Mouse (Mus musculus) midbrain, embryonic 13.5 days (tissue): ENCODE results near the gene Grm5. TPM values are rescaled to one million over a fixed set of nuclear protein-coding genes. Genes with fewer than 3 reads are reported as not detected.

Experiments used
- ATAC-seq: fragments of 200-750 bp; cut with Nextera tagmentation; 2 replicates; pipeline ENCODE4 v1.8.0; 2017; ENCODE audit warnings: mild to moderate bottlenecking, moderate TSS enrichment, moderate library complexity
- H3K27ac ChIP-seq: fragments of 300-500 bp; sonication (generic); 2 replicates; pipeline ENCODE4 v1.5.1; 2015; ENCODE audit warnings: inconsistent platforms, mild to moderate bottlenecking, moderate library complexity
- H3K27me3 ChIP-seq: fragments of 300-500 bp; sonication (generic); 2 replicates; pipeline ENCODE4 v1.6.1; 2015; ENCODE audit warnings: mild to moderate bottlenecking, inconsistent platforms
- H3K36me3 ChIP-seq: fragments of 300-500 bp; sonication (generic); 2 replicates; pipeline ENCODE4 v1.6.1; 2015; ENCODE audit warnings: mild to moderate bottlenecking, inconsistent platforms
- H3K4me1 ChIP-seq: fragments of 300-500 bp; sonication (generic); replicated peaks from 2 replicates; pipeline ENCODE4 v1.6.1; 2015; ENCODE audit warnings: inconsistent platforms
- H3K4me2 ChIP-seq: fragments of 300-500 bp; sonication (generic); replicated peaks from 2 replicates; pipeline ENCODE4 v1.6.1; 2015; ENCODE audit warnings: moderate library complexity, mild to moderate bottlenecking, inconsistent platforms
- H3K4me3 ChIP-seq: fragments of 300-500 bp; sonication (generic); replicated peaks from 2 replicates; pipeline ENCODE4 v1.5.1; 2015; ENCODE audit warnings: mild to moderate bottlenecking, inconsistent platforms
- H3K9ac ChIP-seq: fragments of 300-500 bp; sonication (generic); replicated peaks from 2 replicates; pipeline ENCODE4 v1.6.1; 2015; ENCODE audit warnings: mild to moderate bottlenecking, inconsistent platforms
- H3K9me3 ChIP-seq: fragments of 300-500 bp; sonication (generic); 2 replicates; pipeline ENCODE4 v1.6.1; 2016; ENCODE audit warnings: mild to moderate bottlenecking, inconsistent platforms
- WGBS: fragments of 180-500 bp; shearing (Covaris S2); methylation state at CpG from one replicate; pipeline ENCODE4 v1.1.7; 2015; 5-methylcytosine and 5-hydroxymethylcytosine counted together
- polyA plus RNA-seq: library from polyadenylated mRNA; unstranded; fragments of >200 nt; fragmentation: Nextera tagmentation; extraction: Ambion mirVana; gene quantifications from 2 replicates; pipeline ENCODE4 v1.2.1, GENCODE M21; 2015

The Grm5 gene
- polyA plus RNA-seq, 1 experiment from 2014 or later: 9.9 TPM

GRCm38 (mm10) chr7:88096536-88097107, 512.7 kb downstream of the Grm5 start:
- no peaks in the 10 kb centered on the region for H3K4me1 ChIP-seq
- no peak overlapping the region for H3K27ac ChIP-seq
- WGBS: 55% methylated on average over 1 of the region's 1 CpGs
- H3K9ac ChIP-seq: no peak overlapping the region
- H3K9me3 ChIP-seq: no peaks in the 10 kb centered on the region
- H3K4me3 ChIP-seq: no peak overlapping the region
- ATAC-seq: no peak
- H3K27me3 ChIP-seq: no peaks in the 10 kb centered on the region
- no peak overlapping the region for H3K4me2 ChIP-seq
- H3K36me3 ChIP-seq: no peaks in the 10 kb centered on the region

DNA sequence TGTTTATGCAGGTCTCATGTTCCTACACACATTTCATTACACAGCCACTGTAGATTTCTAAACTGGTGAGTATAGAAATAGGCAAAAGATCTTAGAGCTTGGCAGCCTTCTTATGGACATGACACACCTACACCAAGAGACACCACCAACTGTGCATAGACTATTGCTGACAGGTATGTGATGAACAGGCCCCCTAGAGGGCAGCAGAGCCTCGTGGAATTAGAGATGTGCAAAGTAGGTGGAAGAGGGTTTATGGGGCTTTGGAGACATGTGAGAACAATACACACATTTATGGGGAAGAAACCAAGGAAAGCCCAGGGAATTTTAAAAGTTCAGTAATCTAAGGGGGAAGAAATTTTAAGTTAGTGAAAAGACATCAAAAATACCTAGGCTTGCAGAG, 513.7 kb downstream of the Grm5 start:
- H3K4me2 ChIP-seq: no peak overlapping the region
- H3K9ac ChIP-seq: no peak overlapping the region
- no peak overlapping the region for H3K4me3 ChIP-seq
- ATAC-seq: peak; percentile 81
- WGBS: 7% methylated on average over 1 of the region's 1 CpGs
- H3K36me3 ChIP-seq: no peaks in the 10 kb centered on the region
- no peak overlapping the region for H3K27ac ChIP-seq
- H3K4me1 ChIP-seq: no peaks in the 10 kb centered on the region
- H3K9me3 ChIP-seq: no peaks in the 10 kb centered on the region
- no peaks in the 10 kb centered on the region for H3K27me3 ChIP-seq

- no peaks in the 10 kb centered on the region for H3K9me3 ChIP-seq
- H3K27me3 ChIP-seq: no peaks in the 10 kb centered on the region
- no peak for ATAC-seq
- H3K36me3 ChIP-seq: no peaks in the 10 kb centered on the region
- no peak overlapping the region for H3K4me3 ChIP-seq
- no peaks in the 10 kb centered on the region for H3K4me1 ChIP-seq
- no peak overlapping the region for H3K9ac ChIP-seq
- WGBS: 76% methylated on average over 6 of the region's 6 CpGs
- H3K27ac ChIP-seq: no peak overlapping the region
- H3K4me2 ChIP-seq: no peak overlapping the region
Observed at GRCm38 (mm10) chr7:88116724-88117409, 532.9 kb downstream of the Grm5 start.

DNA sequence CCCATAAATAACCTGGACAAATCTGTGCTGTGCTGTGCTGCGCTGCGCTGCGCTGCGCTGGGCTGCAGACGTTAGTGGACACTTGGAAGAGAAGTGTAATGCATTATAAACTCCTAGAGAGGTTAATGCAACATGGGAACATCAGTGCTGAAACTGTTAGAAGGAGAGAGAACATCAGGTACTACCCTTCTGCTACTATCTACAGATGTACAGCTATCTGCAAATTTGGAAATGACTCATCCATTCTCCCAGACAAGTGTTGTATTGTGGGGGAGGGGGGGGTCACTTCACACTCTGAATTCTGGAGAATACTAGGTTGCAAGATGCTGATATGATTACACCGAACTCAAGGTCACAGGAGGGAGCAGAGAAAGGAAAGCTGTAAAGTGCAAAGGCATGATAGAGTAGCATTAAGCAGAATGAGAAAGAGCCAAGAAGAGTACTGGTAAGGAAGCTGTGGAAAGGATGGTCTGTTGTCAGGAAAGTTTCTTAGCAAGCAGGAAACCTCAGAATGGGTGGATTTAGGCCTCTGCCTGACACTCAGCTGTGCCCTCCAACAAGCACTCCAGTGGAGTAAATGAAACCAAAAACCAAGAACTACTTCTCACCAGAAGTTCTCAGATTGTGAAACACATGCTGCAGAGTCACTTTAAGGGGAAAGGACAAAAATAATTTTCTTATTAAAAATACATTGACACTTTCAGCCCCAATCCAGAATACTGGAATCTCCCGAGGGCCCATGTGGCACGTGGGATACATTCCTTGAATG, 544.3 kb downstream of the Grm5 start:
- no peak overlapping the region for H3K4me3 ChIP-seq
- no peak overlapping the region for H3K9ac ChIP-seq
- H3K27me3 ChIP-seq: 0 out of 2 replicates have a peak, but pooled peaks cover 6% of the 10 kb centered on the region
- H3K4me2 ChIP-seq: no peak overlapping the region
- 91% methylated on average over 8 of the region's 8 CpGs for WGBS
- H3K36me3 ChIP-seq: no peaks in the 10 kb centered on the region
- no peak for ATAC-seq
- no peaks in the 10 kb centered on the region for H3K9me3 ChIP-seq
- H3K4me1 ChIP-seq: peaks cover 13% of the 10 kb centered on the region
- H3K27ac ChIP-seq: no peak overlapping the region

- Histone ChIP-seq H3K36me3 (no peaks in the 10 kb centered on the region), H3K4me1 (peaks cover 13% of the 10 kb centered on the region), H3K4me3 (peak overlapping the region; percentile 47), H3K4me2 (peak overlapping the region; percentile 71), H3K9ac (peak overlapping the region; percentile 63), H3K9me3 (no peaks in the 10 kb centered on the region), H3K27ac (peak overlapping the region; percentile 25; the same call in 1 of the 2 replicates), H3K27me3 (0 out of 2 replicates have a peak, but pooled peaks cover 6% of the 10 kb centered on the region)
- 8% methylated on average over 38 of the region's 41 CpGs for WGBS
- peak; percentile 94 for ATAC-seq
Observed at GRCm38 (mm10) chr7:88129536-88130487, 545.8 kb downstream of the Grm5 start.

- Histone ChIP-seq H3K9ac (peak overlapping the region; percentile 63), H3K27me3 (0 out of 2 replicates have a peak, but pooled peaks cover 6% of the 10 kb centered on the region), H3K27ac (peak overlapping the region; percentile 25; the same call in 1 of the 2 replicates), H3K36me3 (no peaks in the 10 kb centered on the region), H3K4me2 (peak overlapping the region; percentile 71), H3K9me3 (no peaks in the 10 kb centered on the region), H3K4me1 (peaks cover 13% of the 10 kb centered on the region), H3K4me3 (peak overlapping the region; percentile 47)
- no peak for ATAC-seq
- WGBS: 36% methylated on average over 22 of the region's 22 CpGs
Observed at GRCm38 (mm10) chr7:88130488-88130849, 546.5 kb downstream of the Grm5 start.

GRCm38 (mm10) chr7:88159542-88160241, 575.7 kb downstream of the Grm5 start:
- H3K27me3 ChIP-seq: no peaks in the 10 kb centered on the region
- no peak for ATAC-seq
- WGBS: 80% methylated on average over 1 of the region's 1 CpGs
- no peak overlapping the region for H3K4me2 ChIP-seq
- no peaks in the 10 kb centered on the region for H3K4me1 ChIP-seq
- no peaks in the 10 kb centered on the region for H3K36me3 ChIP-seq
- H3K27ac ChIP-seq: no peak overlapping the region
- H3K9me3 ChIP-seq: no peaks in the 10 kb centered on the region
- H3K9ac ChIP-seq: no peak overlapping the region
- H3K4me3 ChIP-seq: no peak overlapping the region

DNA sequence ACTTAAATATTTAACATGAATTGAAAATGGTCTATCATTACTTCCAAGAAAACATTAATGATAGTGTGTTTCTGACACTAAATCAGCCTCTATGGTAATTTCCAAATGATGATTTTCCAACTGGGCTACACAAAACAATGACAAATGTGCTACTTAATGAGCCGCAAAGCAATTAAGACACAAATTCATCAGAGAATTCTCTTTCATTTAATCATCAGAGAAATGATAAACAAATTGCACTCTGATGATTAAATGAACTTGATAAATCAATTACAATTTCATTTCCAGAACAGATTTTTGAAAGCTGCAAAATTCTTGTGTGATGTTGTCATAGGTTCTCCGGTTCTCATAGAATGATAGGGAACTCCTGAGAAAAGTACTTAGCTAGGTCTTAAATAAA, 577.6 kb downstream of the Grm5 start:
- Histone ChIP-seq H3K4me2 (no peak overlapping the region), H3K4me1 (no peaks in the 10 kb centered on the region), H3K9me3 (no peaks in the 10 kb centered on the region), H3K9ac (no peak overlapping the region), H3K4me3 (no peak overlapping the region), H3K27ac (no peak overlapping the region), H3K36me3 (no peaks in the 10 kb centered on the region), H3K27me3 (no peaks in the 10 kb centered on the region)
- 90% methylated on average over 2 of the region's 2 CpGs for WGBS
- no peak for ATAC-seq

Other genes with a start within 250 kb of the Grm5 start
- gene Tyr, start 90.7 kb upstream of the Grm5 start, polyA plus RNA-seq: not detected in 2 replicates